Mouse (Mus musculus): Measurements from ENCODE around the gene Fyb2.

DNA sequence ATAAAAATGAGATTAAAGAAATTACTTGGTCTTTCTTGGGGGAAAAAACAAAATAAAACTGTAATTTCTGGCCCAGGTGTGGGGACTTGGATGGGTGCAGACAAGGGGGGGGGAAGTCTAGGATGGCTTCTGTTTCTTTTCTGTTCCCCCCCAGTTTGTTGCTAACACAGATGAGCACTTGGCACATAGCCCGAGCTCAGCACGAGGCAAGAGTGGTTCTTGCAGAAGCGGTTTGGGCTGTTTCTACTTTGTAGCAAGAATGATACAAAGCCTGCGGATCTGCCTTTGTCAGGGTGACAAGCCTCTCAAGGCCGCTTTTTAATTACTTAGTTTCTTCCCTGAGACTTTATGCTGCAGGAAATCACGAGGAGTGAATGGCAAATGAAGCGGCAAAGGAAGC, 43.4 kb downstream of the Fyb2 start:
- TF ChIP-seq GATA1 (IDR thresholded peaks at IDR 0.05; ENCODE audit: low read length) (no peak), TAL1 (IDR thresholded peaks at IDR 0.05; ENCODE audit: low read length) (no peak)
